Mouse (Mus musculus): ENCODE measurements at regions not wholly inside any gene's neighbourhood (a gene's known extent, or its start where the extent isn't known, plus 50 kb on each side); places are given as distances from the start of the nearest gene placed in this dataset.
A peak's percentile ranks its signal among the peaks of the same experiment; 100 is the strongest.

DNA sequence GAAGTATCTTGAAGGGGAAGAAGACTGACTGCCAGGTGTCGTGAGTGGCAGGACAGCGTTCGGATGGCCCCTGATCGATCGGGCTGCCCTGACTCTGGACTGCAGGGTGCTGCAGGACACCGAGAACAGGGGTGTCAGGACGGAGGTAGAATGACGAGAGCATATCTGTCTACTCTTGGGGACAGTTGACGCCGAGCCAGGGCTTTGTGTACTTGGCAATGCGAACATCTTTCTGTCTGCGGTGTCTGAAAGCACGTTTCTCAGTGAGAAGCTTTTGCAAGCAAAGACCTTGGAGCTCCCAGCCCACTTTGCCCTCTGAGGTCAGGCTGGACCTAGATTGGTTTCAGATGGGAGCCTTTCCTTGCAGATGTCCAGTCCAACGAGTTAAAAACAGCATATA lies 144.9 kb downstream of the H2afy start:
- H3K4me2 ChIP-seq (ENCODE audit: low read depth, low read length) = no peak overlapping the region
- no peak for ATAC-seq (ENCODE audit: low read depth)
- H3K27ac ChIP-seq (ENCODE audit: low read length) = no peak overlapping the region
- H3K4me1 ChIP-seq (replicated peaks; ENCODE audit: control insufficient read depth, insufficient read depth, low read length) = peaks cover 1% of the 10 kb centered on the region; the same call in 1 of the 2 replicates
- H3K36me3 ChIP-seq (ENCODE audit: control insufficient read depth, insufficient read depth, low read length) = no peaks in the 10 kb centered on the region
- H3K9ac ChIP-seq (ENCODE audit: low read length) = no peak overlapping the region
- WGBS = 69% methylated on average over 14 of the region's 14 CpGs
- H3K9me3 ChIP-seq (ENCODE audit: control insufficient read depth, low read length) = no peaks in the 10 kb centered on the region
- no peaks in the 10 kb centered on the region; the same call in 1 of the 2 replicates for H3K27me3 ChIP-seq (ENCODE audit: control insufficient read depth, insufficient read depth, low read depth, low read length)
- no peak overlapping the region for H3K4me3 ChIP-seq (ENCODE audit: low read length)

DNA sequence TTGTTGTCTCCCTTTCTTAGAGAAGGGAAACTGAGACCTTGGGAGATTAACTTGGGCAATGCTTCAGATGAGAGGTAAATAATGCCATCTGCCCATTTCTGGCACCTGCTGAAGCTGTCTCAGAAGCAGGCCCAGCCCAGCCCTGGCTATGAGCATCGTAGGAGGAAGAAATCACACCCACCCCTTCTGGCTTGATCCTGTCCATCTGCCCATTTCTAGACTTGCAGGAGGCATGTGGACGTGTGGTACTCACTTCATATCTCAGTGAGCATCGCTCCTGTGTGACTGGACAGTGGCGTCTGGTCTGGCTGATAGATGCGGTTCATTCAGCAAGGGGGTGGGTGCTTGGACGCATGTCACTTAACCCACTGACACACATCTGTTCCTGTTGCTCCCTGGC lies 146.0 kb downstream of the H2afy start:
- H3K9ac ChIP-seq (ENCODE audit: low read length) = no peak overlapping the region
- no peaks in the 10 kb centered on the region for H3K36me3 ChIP-seq (ENCODE audit: control insufficient read depth, insufficient read depth, low read length)
- no peaks in the 10 kb centered on the region for H3K9me3 ChIP-seq (ENCODE audit: control insufficient read depth, low read length)
- no peak overlapping the region for H3K27ac ChIP-seq (ENCODE audit: low read length)
- 83% methylated on average over 6 of the region's 6 CpGs for WGBS
- no peak overlapping the region for H3K4me3 ChIP-seq (ENCODE audit: low read length)
- ATAC-seq (ENCODE audit: low read depth) = no peak
- no peaks in the 10 kb centered on the region; the same call in 1 of the 2 replicates for H3K27me3 ChIP-seq (ENCODE audit: control insufficient read depth, insufficient read depth, low read depth, low read length)
- no peak overlapping the region for H3K4me2 ChIP-seq (ENCODE audit: low read depth, low read length)
- peaks cover 7% of the 10 kb centered on the region for H3K4me1 ChIP-seq (replicated peaks; ENCODE audit: control insufficient read depth, insufficient read depth, low read length)

DNA sequence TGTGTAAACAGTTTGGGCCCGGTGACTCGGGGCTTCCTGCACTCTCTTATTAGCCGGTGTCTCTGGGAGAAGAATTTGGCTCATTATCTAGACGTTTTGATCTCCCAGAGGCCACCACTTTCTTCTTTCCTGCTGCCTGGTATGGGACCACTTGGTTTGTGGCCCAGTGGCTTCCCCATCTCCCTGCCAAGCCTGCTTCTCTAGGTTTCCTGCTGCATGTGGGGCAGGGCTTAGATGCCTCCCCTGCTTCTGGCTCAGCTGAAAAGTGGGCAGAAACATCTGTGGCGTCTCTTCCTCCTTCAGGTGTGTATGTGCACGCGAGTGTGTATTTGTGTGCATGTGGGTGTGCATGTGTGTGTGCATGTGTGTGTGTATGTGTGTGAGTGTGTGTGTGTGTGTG lies 146.8 kb downstream of the H2afy start:
- H3K4me3 ChIP-seq (ENCODE audit: low read length) = no peak overlapping the region
- no peak overlapping the region for H3K4me2 ChIP-seq (ENCODE audit: low read depth, low read length)
- H3K9ac ChIP-seq (ENCODE audit: low read length) = no peak overlapping the region
- H3K36me3 ChIP-seq (ENCODE audit: control insufficient read depth, insufficient read depth, low read length) = no peaks in the 10 kb centered on the region
- H3K27ac ChIP-seq (ENCODE audit: low read length) = no peak overlapping the region
- no peaks in the 10 kb centered on the region for H3K9me3 ChIP-seq (ENCODE audit: control insufficient read depth, low read length)
- WGBS = 31% methylated on average over 7 of the region's 7 CpGs
- ATAC-seq (ENCODE audit: low read depth) = no peak
- H3K4me1 ChIP-seq (replicated peaks; ENCODE audit: control insufficient read depth, insufficient read depth, low read length) = peaks cover 13% of the 10 kb centered on the region
- no peaks in the 10 kb centered on the region; the same call in 1 of the 2 replicates for H3K27me3 ChIP-seq (ENCODE audit: control insufficient read depth, insufficient read depth, low read depth, low read length)

GRCm38 (mm10) chr13:55985396-55985795 lies 149.4 kb upstream of the Pitx1 start:
- peak overlapping the region; percentile 11; the same call in 1 of the 2 replicates for H3K9ac ChIP-seq (ENCODE audit: low read length)
- peak overlapping the region; percentile 43 for H3K4me2 ChIP-seq (ENCODE audit: low read depth, low read length)
- H3K27ac ChIP-seq (ENCODE audit: low read length) = peak overlapping the region; percentile 37; the same call in 1 of the 2 replicates
- no peaks in the 10 kb centered on the region for H3K36me3 ChIP-seq (ENCODE audit: control insufficient read depth, insufficient read depth, low read length)
- H3K9me3 ChIP-seq (ENCODE audit: control insufficient read depth, low read length) = no peaks in the 10 kb centered on the region
- peaks cover 2% of the 10 kb centered on the region; the same call in 1 of the 2 replicates for H3K27me3 ChIP-seq (ENCODE audit: control insufficient read depth, insufficient read depth, low read depth, low read length)
- no peak overlapping the region for H3K4me3 ChIP-seq (ENCODE audit: low read length)
- 8% methylated on average over 10 of the region's 10 CpGs for WGBS
- peak; percentile 51 for ATAC-seq (ENCODE audit: low read depth)
- H3K4me1 ChIP-seq (replicated peaks; ENCODE audit: control insufficient read depth, insufficient read depth, low read length) = peaks cover 16% of the 10 kb centered on the region

GRCm38 (mm10) chr13:55984772-55985171 lies 148.8 kb upstream of the Pitx1 start:
- ATAC-seq (ENCODE audit: low read depth) = peak; percentile 64

GRCm38 (mm10) chr13:55983851-55984250 lies 147.9 kb upstream of the Pitx1 start:
- Histone ChIP-seq H3K9me3 (ENCODE audit: control insufficient read depth, low read length) (no peaks in the 10 kb centered on the region), H3K4me2 (ENCODE audit: low read depth, low read length) (no peak overlapping the region), H3K36me3 (ENCODE audit: control insufficient read depth, insufficient read depth, low read length) (no peaks in the 10 kb centered on the region), H3K27me3 (ENCODE audit: control insufficient read depth, insufficient read depth, low read depth, low read length) (peaks cover 2% of the 10 kb centered on the region; the same call in 1 of the 2 replicates), H3K4me3 (ENCODE audit: low read length) (no peak overlapping the region), H3K4me1 (replicated peaks; ENCODE audit: control insufficient read depth, insufficient read depth, low read length) (peaks cover 16% of the 10 kb centered on the region), H3K27ac (ENCODE audit: low read length) (no peak overlapping the region), H3K9ac (ENCODE audit: low read length) (no peak overlapping the region)
- ATAC-seq (ENCODE audit: low read depth) = no peak
- WGBS = 52% methylated on average over 9 of the region's 9 CpGs

More at GRCm38 (mm10) chr13:55984772-55985171, 148.8 kb upstream of the Pitx1 start:
- H3K9ac ChIP-seq (ENCODE audit: low read length) = no peak overlapping the region
- no peaks in the 10 kb centered on the region for H3K9me3 ChIP-seq (ENCODE audit: control insufficient read depth, low read length)
- H3K4me1 ChIP-seq (replicated peaks; ENCODE audit: control insufficient read depth, insufficient read depth, low read length) = peaks cover 16% of the 10 kb centered on the region
- no peak overlapping the region; the same call in 1 of the 2 replicates for H3K27ac ChIP-seq (ENCODE audit: low read length)
- H3K27me3 ChIP-seq (ENCODE audit: control insufficient read depth, insufficient read depth, low read depth, low read length) = peaks cover 2% of the 10 kb centered on the region; the same call in 1 of the 2 replicates
- no peaks in the 10 kb centered on the region for H3K36me3 ChIP-seq (ENCODE audit: control insufficient read depth, insufficient read depth, low read length)
- WGBS = 36% methylated on average over 6 of the region's 6 CpGs
- H3K4me2 ChIP-seq (ENCODE audit: low read depth, low read length) = peak overlapping the region; percentile 43
- no peak overlapping the region for H3K4me3 ChIP-seq (ENCODE audit: low read length)

DNA sequence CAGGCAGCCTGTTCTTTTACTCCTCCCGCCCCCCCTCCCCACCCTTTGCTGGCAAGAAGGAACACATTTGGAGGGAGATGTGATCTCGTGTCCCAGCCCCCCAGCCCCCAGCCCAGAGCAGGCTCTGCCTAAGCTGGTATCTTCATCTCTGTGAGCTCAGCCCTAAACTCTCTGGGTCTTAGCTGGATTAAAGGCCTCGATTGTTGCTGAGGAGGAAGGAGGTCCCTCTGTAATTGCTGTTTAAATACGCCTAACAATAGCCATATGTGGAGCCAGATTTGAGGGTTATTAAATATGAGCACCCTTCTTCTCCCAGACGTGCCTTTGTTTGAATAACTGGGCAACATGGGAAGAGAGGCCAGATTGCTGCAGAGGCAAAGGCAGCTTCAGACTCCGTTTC lies 145.0 kb upstream of the Pitx1 start:
- Histone ChIP-seq H3K27me3 (ENCODE audit: control insufficient read depth, insufficient read depth, low read depth, low read length) (peaks cover 2% of the 10 kb centered on the region; the same call in 1 of the 2 replicates), H3K4me1 (replicated peaks; ENCODE audit: control insufficient read depth, insufficient read depth, low read length) (peaks cover 25% of the 10 kb centered on the region), H3K9ac (ENCODE audit: low read length) (no peak overlapping the region), H3K4me2 (ENCODE audit: low read depth, low read length) (no peak overlapping the region), H3K4me3 (ENCODE audit: low read length) (no peak overlapping the region), H3K36me3 (ENCODE audit: control insufficient read depth, insufficient read depth, low read length) (no peaks in the 10 kb centered on the region), H3K9me3 (ENCODE audit: control insufficient read depth, low read length) (no peaks in the 10 kb centered on the region), H3K27ac (ENCODE audit: low read length) (no peak overlapping the region)
- ATAC-seq (ENCODE audit: low read depth) = no peak
- WGBS = 39% methylated on average over 6 of the region's 6 CpGs

GRCm38 (mm10) chr13:55977902-55978301 lies 141.9 kb upstream of the Pitx1 start:
- ATAC-seq (ENCODE audit: low read depth) = no peak
- Histone ChIP-seq H3K4me1 (replicated peaks; ENCODE audit: control insufficient read depth, insufficient read depth, low read length) (peaks cover 15% of the 10 kb centered on the region), H3K27me3 (ENCODE audit: control insufficient read depth, insufficient read depth, low read depth, low read length) (peaks cover 2% of the 10 kb centered on the region; the same call in 1 of the 2 replicates), H3K9ac (ENCODE audit: low read length) (no peak overlapping the region), H3K4me3 (ENCODE audit: low read length) (no peak overlapping the region), H3K27ac (ENCODE audit: low read length) (no peak overlapping the region), H3K9me3 (ENCODE audit: control insufficient read depth, low read length) (no peaks in the 10 kb centered on the region), H3K4me2 (ENCODE audit: low read depth, low read length) (no peak overlapping the region), H3K36me3 (ENCODE audit: control insufficient read depth, insufficient read depth, low read length) (no peaks in the 10 kb centered on the region)
- 40% methylated on average over 3 of the region's 3 CpGs for WGBS

DNA sequence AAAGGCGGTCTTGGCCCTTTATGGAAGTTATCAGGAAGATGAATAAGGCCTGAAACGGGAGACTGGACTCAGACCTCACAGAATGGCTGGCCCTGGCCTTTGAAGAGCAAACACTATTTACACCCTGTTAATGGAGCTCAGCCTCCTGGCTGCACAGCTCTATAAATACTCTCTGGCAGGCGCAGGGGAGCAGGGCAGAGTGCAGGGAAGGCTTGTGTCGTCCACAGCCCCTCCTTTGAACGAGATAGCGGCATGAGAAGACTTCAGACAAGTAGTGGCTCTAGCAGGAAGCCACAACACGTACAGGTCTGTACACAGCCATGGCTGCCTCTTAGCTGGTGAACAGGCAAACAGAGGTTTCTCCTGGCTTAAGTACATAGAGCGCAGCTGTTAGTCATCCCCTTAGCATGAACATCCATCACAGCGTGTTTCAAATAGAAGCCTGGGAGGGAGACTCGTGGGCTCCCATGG lies 141.0 kb upstream of the Pitx1 start:
- peak; percentile 62 for ATAC-seq (ENCODE audit: low read depth)
- WGBS = 11% methylated on average over 10 of the region's 10 CpGs

More for the DNA sequence above, 141.0 kb upstream of the Pitx1 start:
- Histone ChIP-seq H3K4me2 (ENCODE audit: low read depth, low read length) (0 out of 2 replicates have a peak overlapping the region, but pooled peaks have one; percentile 14), H3K9ac (ENCODE audit: low read length) (no peak overlapping the region; the same call in none of the 2 replicates), H3K4me1 (replicated peaks; ENCODE audit: control insufficient read depth, insufficient read depth, low read length) (peaks cover 15% of the 10 kb centered on the region), H3K9me3 (ENCODE audit: control insufficient read depth, low read length) (no peaks in the 10 kb centered on the region), H3K36me3 (ENCODE audit: control insufficient read depth, insufficient read depth, low read length) (no peaks in the 10 kb centered on the region), H3K27me3 (ENCODE audit: control insufficient read depth, insufficient read depth, low read depth, low read length) (no peaks in the 10 kb centered on the region; the same call in 1 of the 2 replicates), H3K27ac (ENCODE audit: low read length) (peak overlapping the region; percentile 37; the same call in 1 of the 2 replicates), H3K4me3 (ENCODE audit: low read length) (no peak overlapping the region)

All from lung, embryonic 16.5 days (tissue).